In the genomic region with DNA sequence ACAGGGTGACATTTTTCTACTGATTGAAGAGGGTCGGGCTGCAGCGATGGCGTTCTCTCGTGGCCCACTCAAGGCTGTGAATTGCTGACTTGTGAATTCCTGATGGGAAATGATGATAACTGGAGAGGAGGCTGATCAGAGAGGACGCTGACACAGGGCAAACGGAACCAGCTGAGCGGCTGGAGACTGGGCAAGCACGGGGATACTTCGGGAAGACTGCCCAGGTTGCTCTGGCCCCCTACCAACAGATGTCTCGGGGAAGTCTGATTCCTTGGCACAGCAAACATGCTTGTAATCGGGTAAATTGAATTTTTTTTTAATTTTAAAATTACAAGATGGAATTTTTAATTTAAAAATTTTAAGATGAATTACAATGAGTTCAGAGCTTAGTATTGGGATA, we compare ENCODE assay signal across 12 mouse cellular contexts.
DNase-seq lines count a peak whose midpoint lies in the region; ATAC-seq and TF ChIP-seq lines count a peak whose summit lies in the region.
"Had no signal": no experiment of that assay in that cellular context is flagged by ENCODE, and none has a peak within 500 bp of the region (broad histone marks: within the 10 kb centered on the region; RNA-seq: fewer than 3 reads in every experiment).

No protein-coding gene starts in this region.

- no peak for TF ChIP-seq CTCF in left cerebral cortex, adult 2 months (IDR thresholded peaks at IDR 0.05)

- H3K27me3 ChIP-seq in heart, embryonic 13.5 days (replicated peaks) = no peaks in the 10 kb centered on the region
- no peaks in the 10 kb centered on the region for H3K27me3 ChIP-seq in heart, embryonic 10.5 days (ENCODE audit: insufficient read depth, poor library complexity, severe bottlenecking)
- no peaks in the 10 kb centered on the region for H3K27me3 ChIP-seq in embryonic facial prominence, embryonic 10.5 days (replicated peaks; ENCODE audit: low read depth, poor library complexity, severe bottlenecking)
- H3K27me3 ChIP-seq: intestine, embryonic 15.5 days; limb, embryonic 13.5 days had no signal

- H3K9me3 ChIP-seq in heart, embryonic 13.5 days = no peaks in the 10 kb centered on the region
- H3K9me3 ChIP-seq in heart, embryonic 10.5 days = no peaks in the 10 kb centered on the region
- no peaks in the 10 kb centered on the region for H3K9me3 ChIP-seq in embryonic facial prominence, embryonic 10.5 days
- H3K9me3 ChIP-seq: intestine, embryonic 15.5 days; limb, embryonic 13.5 days had no signal

- 38% methylated on average over 11 of the region's 11 CpGs for WGBS in heart, embryonic 13.5 days
- WGBS in heart, embryonic 10.5 days = 41% methylated on average over 11 of the region's 11 CpGs
- 81% methylated on average over 11 of the region's 11 CpGs for WGBS in embryonic facial prominence, embryonic 10.5 days

- DNase-seq in heart, embryonic 10.5 days (ENCODE audit: low spot score) = no peak
- peak; percentile 75 for DNase-seq in left cerebral cortex, postnatal 4 days
- no peak for DNase-seq in left cerebral cortex, adult 2 months (ENCODE audit: extremely low spot score in 1 of 2, low spot score in 2 of 2)
- DNase-seq in cerebellum, adult 9-11 months = peak; percentile 21
- peak; percentile 8 for DNase-seq in lung, postnatal 25 days (ENCODE audit: low spot score)
- no peak for DNase-seq in embryonic facial prominence, embryonic 10.5 days (ENCODE audit: low spot score)
- DNase-seq: gastrocnemius, postnatal 36 days had no signal

- peak overlapping the region; percentile 9; the same call in 1 of the 2 replicates for H3K4me2 ChIP-seq in heart, embryonic 13.5 days
- H3K4me2 ChIP-seq: intestine, embryonic 15.5 days; limb, embryonic 13.5 days had no signal

- H3K4me3 ChIP-seq in heart, embryonic 13.5 days = no peak overlapping the region
- H3K4me3 ChIP-seq in heart, embryonic 10.5 days = no peak overlapping the region
- H3K4me3 ChIP-seq in left cerebral cortex, adult 2 months = no peak overlapping the region
- H3K4me3 ChIP-seq in embryonic facial prominence, embryonic 10.5 days = no peak overlapping the region
- H3K4me3 ChIP-seq: intestine, embryonic 15.5 days; limb, embryonic 13.5 days had no signal

- H3K27ac ChIP-seq in heart, embryonic 13.5 days (replicated peaks) = no peak overlapping the region
- no peak overlapping the region for H3K27ac ChIP-seq in heart, embryonic 10.5 days
- H3K27ac ChIP-seq in left cerebral cortex, adult 2 months = no peak overlapping the region
- no peak overlapping the region for H3K27ac ChIP-seq in embryonic facial prominence, embryonic 10.5 days (replicated peaks)
- H3K27ac ChIP-seq: intestine, embryonic 15.5 days; limb, embryonic 13.5 days had no signal

- intact Hi-C loops in left cerebral cortex, postnatal 4 days (cut with DNase I) = no loop called here
- intact Hi-C loops in left cerebral cortex, adult 2 months (cut with DNase I) = no loop called here

- no peaks in the 10 kb centered on the region for H3K36me3 ChIP-seq in heart, embryonic 13.5 days
- H3K36me3 ChIP-seq in heart, embryonic 10.5 days = no peaks in the 10 kb centered on the region
- no peaks in the 10 kb centered on the region for H3K36me3 ChIP-seq in embryonic facial prominence, embryonic 10.5 days (replicated peaks)
- H3K36me3 ChIP-seq: intestine, embryonic 15.5 days; limb, embryonic 13.5 days had no signal

- H3K9ac ChIP-seq in heart, embryonic 13.5 days = no peak overlapping the region
- H3K9ac ChIP-seq: intestine, embryonic 15.5 days; limb, embryonic 13.5 days had no signal

- ATAC-seq in heart, embryonic 13.5 days (ENCODE audit: extremely low read depth, insufficient number of reproducible peaks, low FRiP score, low TSS enrichment) = no peak
- ATAC-seq: CD4-positive, CD25-positive, alpha-beta regulatory T cell, adult 4 months; forebrain, embryonic 14.5 days; intestine, embryonic 15.5 days had no signal

- peaks cover 16% of the 10 kb centered on the region for H3K4me1 ChIP-seq in heart, embryonic 13.5 days
- H3K4me1 ChIP-seq in heart, embryonic 10.5 days = peaks cover 28% of the 10 kb centered on the region
- no peaks in the 10 kb centered on the region for H3K4me1 ChIP-seq in embryonic facial prominence, embryonic 10.5 days
- H3K4me1 ChIP-seq: intestine, embryonic 15.5 days; limb, embryonic 13.5 days had no signal

Comparison
In these comparisons a context has a peak if more than half of its experiments do, and no peak if none do; other contexts are left out.
1. DNase-seq: peak in left cerebral cortex, postnatal 4 days (single experiment), cerebellum, adult 9-11 months (single experiment) and lung, postnatal 25 days (single experiment); none in heart, embryonic 10.5 days (single experiment), left cerebral cortex, adult 2 months (0 of 2) and embryonic facial prominence, embryonic 10.5 days (single experiment).